Mouse (Mus musculus): ENCODE measurements at regions not wholly inside any gene's neighbourhood (a gene's known extent, or its start where the extent isn't known, plus 50 kb on each side); places are given as distances from the start of the nearest gene placed in this dataset.

DNA sequence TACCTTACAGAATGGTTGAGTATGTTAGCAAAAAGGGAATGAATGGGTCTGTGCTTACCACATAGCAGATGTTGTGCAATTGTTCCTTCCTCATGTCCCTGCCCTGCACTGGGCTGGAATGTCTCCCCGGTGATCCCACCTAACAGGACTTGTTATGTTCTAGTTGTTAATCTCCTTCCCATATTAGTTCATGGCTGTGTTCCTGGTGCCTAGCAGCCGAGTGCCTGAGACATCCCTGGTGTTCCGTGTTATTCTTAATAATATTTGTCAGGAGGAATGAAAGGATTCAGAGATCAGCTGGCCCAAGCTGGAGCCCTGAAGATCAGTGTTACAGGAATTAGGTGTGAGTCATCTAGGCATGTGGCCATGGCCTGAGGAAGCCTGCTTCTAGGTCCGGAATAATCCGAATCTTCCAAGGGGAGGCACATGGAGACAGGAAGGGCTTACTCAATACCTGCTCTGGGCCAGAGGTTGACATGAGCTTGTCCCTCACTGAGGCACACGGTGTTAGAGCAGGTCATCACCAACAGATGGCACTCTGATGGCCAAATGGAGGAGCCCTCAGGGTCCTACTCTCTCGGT lies 171.2 kb downstream of the 4933412E24Rik start:
- DNase-seq (ENCODE audit: extremely low spot score, low spot score), result no peak

DNA sequence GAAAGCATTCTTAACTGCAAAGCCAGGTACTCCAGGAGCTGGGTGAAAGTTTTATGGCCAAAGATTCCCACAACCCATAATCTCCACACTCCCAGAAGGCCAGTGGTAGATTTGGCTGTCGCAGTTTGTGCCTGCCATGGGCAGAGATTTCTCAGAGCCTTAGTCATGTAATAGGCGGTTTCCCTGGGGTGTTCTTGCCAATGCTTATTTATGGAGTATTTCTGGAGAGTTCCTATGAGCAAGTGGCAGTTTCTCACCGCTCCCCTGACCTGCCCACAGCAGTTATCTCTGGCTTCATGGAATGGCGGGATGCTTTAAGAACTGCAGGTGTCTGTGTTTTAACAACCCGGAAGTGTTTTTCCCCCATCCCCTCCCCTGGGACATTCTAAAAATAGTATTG lies 179.8 kb downstream of the 4933412E24Rik start:
- no peak for DNase-seq (ENCODE audit: extremely low spot score, low spot score)

DNA sequence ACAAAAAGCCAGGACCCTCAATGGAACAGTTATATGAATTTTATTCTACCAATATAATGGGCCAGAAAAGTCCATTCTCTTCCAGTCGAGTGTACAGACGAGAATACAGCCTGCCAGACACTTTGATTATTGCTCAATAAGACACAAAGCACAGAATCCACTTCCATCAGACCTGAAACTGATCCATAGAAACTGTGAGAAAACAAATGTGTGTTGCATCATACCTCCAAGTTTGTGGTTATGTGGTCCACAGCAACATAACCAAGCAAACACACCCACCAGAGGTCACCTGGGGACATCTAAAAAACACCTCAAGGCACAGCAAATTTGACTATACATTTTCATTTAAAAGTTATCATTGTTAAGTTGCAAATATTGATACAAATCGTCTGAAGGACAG lies 183.2 kb downstream of the 4933412E24Rik start:
- DNase-seq (ENCODE audit: extremely low spot score, low spot score), result no peak

DNA sequence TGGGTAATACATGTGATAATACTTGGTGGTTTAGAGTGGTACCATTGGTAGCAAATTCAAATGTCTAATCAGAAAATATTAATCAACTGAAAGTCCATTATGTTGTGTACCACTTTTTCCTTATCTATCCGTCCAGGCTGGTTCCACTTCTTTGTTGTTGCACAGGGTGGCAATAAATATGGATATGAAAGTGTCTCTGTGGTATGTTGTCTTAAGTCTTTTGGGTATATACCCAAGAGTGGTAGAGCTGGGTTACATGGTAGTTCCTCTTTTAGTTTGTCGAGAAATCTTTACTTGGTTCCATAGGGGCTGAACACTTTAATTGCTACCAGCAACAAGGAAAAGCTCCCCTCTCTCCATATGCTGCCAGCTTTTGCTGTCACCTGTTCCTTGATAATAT lies 184.9 kb downstream of the 4933412E24Rik start:
- DNase-seq (ENCODE audit: extremely low spot score, low spot score), result no peak

DNA sequence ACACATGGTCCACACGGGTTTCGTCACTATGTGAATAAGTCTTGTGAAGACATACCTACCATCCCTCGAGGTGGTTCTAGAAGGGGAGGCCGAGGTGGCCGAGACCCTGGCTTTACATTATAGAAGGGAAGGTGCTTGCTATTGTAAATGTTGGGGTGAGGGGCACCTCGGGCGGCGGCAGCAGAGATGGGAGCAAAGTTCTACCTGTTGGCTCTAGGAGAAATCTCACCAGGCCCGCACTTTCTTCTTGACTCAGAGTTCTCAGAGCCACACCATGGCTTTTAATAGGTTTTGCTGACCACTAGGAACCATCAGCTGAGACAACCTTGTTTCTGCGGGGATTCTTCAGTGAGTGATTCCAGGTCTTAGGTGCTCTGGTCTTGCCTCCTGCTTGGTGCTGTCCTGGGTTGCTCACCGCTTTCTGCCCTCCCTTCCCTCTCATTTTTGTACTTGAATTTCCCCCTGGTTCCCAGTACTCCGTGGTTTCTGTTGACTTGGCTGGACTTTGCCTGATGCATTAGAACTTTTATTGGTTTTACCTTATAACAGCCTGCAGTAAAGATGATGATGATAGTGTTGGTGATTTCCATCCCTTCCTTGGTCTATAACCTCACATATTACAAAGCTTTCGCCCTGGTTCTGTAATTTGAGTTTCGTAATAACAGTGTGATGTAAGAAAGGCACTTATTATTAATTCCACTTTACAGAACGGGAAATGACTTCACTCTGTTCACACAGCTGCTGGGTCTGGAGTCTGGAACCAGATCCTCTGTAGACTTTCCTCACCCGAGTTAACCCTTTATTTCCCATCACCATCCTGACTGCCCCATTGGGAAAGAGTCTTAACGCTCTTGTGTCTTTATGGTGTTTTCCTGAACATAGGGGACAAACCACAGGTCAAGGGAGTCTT lies 185.6 kb downstream of the 4933412E24Rik start:
- no peak for DNase-seq (ENCODE audit: extremely low spot score, low spot score)

DNA sequence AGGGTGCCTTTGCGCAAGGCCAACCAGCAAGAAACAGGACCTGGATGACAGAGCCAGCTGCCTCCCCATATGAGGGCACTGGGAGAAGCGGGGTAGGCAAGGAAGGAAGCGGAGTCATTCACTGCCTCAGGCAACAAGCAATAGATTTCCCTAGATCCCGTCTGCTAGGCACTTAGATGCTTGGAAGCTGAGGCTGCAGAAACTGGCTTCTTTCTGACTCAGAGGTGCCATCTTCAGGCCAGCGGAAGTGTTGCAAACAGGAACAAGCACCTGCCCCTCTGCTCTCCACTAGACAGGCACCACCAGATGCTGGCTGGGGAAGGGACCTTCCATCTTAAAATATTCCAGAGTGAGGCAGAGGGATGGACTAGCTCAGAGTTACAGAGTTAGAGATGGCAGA lies 188.0 kb downstream of the 4933412E24Rik start:
- DNase-seq (ENCODE audit: extremely low spot score, low spot score), result peak; percentile 73

DNA sequence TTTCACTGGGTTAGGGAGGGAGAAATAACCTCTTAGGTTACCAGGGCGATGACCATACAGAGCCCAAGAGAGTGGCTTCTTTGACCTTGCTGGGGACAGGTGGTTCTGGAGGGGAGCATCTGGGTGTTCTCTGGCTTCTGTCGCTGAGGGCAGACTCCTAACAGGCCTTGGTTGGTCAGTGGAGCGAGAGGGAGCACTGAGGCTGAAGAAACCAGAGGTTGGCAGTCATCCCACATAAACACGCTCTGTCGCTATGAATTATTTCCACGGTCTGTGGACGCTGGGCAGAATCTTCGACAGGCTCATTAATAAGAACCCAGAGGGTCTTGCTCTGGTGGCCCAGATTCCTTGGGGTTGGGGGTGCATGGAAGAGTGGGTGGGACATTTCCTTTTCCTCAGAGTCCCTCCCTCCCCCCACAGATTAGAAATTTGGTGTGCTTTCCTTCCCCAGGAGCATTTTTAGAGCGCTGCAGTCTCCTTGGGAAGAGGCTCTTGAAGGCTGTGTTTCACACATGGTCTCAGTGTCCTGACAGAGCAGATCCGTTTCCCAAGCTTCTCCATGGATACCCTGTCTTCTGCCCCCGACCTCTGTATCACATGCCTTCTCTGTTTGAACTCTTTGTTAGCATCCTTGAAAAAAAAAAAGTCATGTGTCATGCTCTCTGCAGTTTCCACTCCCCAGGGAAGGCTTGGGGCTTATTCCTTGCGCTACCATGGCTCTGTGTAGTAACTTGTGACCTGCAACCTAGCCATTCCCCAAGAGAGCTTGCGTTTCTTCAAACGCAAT lies 190.1 kb downstream of the 4933412E24Rik start:
- DNase-seq (ENCODE audit: extremely low spot score, low spot score), result no peak

DNA sequence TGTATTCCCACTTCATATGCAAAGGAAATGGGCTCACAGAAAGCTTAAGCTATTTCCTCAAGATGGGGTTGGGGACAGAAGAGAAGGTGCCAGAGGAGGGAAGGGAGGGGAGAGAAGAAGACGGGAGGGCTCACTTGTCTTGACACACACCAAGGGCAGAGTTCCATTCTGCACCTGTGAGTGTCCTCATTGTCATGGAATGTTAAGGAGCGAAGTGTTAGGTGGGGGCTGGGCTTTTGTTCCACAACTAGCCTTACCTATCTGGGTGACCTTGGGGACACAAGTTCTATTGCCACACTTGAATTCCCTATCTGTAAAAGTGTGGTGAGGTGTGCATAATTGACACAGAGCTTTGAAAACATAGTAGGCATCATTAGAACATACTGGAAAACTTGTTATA lies 192.5 kb downstream of the 4933412E24Rik start:
- DNase-seq (ENCODE audit: extremely low spot score, low spot score), result no peak

DNA sequence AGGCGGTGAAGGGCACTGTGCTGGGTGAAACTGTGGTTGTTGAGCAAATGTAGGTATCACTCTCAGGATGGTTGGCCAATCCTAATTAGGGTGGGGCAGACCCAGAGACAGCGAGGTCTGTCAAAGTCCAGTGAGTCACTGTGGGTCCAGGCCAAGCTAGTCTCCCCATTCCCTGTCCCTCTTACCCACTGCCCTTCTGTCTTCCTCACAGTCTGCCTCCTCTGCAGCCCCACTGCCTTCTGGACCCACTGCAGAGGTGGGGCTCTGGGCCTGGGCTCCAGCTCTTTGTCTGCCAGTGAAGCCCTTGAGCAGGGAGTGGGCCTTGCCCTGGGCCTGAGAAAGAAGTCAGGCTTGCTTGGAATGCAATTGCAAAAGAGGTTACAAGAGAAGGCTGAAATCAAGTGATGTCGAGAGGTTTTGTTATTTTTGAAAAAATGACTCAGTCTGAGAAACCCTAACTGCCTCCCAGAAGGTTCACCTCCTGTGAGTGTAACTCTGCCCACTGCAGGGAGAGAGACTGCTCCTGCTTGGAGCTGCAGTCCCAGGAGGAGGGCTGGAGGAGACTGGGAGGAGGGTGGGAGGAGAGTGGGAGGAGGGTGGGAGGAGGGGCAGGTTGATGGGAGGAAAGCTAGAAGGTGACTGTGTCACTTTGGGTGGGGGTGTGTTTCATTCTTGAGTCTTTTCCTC lies 193.3 kb downstream of the 4933412E24Rik start:
- DNase-seq (ENCODE audit: extremely low spot score, low spot score), result no peak

DNA sequence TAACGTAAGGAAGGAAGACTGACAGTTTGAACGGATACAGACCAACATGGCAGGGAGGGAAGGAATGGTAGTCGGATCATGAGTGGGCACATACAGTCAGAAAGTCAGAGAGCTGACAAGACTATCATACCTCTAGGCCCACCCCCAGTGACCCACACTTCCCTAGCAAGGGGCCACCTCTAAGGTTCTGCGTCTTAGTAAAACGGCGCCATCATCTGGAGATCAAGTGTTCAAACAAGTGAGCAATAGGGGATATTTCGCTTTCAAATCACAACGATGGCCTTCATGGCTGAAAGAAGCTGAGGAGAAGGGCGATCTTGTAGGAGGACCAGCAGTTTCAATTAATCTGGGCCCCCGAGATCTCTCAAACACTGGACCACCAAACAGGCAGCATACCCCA lies 196.1 kb downstream of the 4933412E24Rik start:
- DNase-seq (ENCODE audit: extremely low spot score, low spot score), result no peak

DNA sequence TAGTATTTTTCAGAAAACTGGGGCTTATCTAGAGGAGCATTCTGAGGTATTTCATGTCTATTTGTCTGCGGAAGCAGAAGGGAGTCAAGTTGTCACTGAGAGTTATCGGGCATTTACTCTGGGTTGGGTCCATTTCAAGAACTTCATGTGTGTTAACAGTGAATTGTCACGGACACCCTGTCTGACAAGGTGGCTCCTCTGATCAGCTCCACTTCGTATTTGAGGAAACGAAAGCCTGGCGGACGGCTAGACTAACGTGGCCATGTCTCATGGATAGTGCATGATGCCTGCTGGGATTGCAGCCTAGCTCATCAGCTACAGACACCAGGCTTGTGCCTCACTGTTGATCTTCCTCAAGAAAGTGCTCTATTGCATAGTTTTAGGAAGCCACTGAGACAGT lies 200.4 kb downstream of the 4933412E24Rik start:
- no peak for DNase-seq (ENCODE audit: extremely low spot score, low spot score)

DNA sequence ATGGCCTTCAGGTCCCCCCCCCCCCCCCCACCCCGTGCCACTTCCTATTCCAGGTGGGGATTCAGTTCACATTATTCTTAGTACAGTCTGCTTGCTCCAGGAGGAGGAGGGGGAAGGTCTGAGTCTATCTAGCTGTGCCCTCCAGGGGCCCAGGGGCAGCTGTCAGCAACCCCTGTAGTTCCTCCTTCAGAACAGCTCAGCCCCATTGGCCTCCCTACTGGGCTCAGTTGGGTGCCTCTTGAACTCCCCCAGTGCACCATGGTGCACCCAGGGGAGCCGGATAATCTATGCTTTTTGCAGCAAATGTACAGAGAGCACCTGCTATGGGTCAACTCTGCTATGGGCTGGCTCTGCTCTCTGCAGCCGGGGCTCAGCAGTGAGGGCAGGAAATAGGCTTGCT lies 204.8 kb downstream of the 4933412E24Rik start:
- no peak for DNase-seq (ENCODE audit: extremely low spot score, low spot score)

DNA sequence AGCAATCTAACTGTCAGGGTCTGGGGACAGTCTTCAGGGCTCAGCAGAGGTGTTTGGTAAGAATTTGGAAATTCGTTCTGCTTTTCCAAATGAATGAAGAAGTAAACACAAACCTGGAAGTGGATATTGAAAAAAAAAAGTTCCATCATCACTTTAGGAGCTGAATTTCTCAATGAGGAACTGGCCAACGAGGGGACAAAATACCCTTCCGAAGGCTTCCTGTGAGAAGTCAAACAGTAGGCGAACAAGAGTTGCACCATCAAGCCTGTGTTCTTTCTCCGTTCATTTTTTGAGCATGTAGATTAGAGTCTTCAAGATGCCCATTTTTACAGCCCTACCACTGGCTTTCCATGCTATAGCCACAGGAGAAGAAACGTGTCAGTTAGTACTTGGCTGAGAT lies 207.1 kb downstream of the 4933412E24Rik start:
- DNase-seq (ENCODE audit: extremely low spot score, low spot score), result no peak

DNA sequence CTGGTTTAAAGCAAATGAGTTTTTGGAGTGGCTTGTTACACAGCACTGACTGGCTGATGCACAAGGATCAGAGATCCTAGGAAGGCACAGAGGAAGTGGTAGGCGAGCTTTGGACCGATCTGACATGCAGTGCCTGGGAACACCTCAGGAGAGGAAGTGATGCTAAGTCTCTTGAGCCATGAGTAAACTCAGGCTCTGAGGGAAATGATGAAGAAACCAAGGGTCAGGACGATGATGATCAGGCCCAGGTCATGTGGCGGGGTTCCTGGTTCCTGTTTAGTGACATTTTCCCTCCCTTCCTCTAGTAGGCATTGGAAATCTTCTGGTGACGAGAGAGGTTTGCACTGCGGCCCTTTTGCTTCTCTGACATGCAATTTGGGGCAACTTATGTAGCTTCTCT lies 208.7 kb downstream of the 4933412E24Rik start:
- no peak for DNase-seq (ENCODE audit: extremely low spot score, low spot score)

DNA sequence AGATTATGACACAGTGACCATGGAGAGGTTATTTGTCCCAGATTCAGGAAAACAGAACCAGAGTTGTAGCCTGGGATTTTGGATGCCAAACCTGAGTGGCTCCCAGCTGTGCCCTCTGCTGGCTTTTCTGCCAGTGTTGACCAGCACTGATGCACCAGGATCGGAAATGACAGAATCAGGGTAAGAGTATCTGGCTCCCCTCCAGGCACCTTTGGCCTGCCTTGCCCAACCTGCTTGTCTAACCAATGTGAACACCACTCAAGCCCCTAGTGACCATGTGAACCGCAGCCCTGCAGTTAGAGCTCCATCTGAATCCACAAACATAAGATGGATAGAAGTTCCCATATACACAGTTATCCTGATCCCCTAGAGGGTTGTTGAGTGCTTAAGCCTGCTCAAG lies 210.6 kb downstream of the 4933412E24Rik start:
- no peak for DNase-seq (ENCODE audit: extremely low spot score, low spot score)

DNA sequence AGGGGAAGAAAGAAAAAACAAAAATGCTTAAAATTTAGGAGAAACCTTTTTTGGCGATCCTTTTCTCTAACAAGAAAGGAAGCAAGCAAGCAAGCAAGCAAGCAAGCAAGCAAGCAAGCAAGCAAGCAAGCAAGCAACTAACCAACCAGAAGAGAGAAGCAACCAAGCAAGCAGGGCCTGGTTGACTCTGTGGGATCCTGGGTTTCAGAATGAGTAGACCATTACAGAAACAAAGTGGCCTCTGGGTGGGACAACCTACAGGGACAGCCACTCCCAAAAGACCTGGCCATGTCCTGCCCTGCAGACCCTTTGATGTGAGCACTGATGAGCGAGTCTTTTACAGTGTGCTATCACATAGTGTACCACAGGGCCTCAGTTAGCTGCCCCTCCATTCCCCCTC lies 211.6 kb downstream of the 4933412E24Rik start:
- DNase-seq (ENCODE audit: extremely low spot score, low spot score), result no peak

DNA sequence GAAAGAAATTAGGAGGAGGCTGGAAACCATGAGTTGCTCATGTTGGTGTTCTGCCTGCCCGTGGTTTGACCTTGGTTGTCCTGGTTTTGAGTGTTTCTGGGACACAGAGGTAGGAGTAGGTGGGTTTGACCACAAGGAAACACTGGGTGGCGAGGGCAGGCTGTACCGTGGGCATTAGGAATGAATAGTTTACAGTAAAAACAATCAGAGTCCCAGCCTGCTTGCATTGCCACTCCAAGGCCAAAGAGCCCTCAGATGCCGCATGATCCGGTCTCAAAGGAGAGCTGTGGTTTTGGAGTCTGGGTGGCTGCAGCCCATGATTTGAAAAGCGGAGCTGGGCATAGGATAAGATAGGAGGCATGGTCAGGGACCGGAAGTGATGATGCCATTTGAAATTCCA lies 212.0 kb downstream of the 4933412E24Rik start:
- no peak for DNase-seq (ENCODE audit: extremely low spot score, low spot score)

DNA sequence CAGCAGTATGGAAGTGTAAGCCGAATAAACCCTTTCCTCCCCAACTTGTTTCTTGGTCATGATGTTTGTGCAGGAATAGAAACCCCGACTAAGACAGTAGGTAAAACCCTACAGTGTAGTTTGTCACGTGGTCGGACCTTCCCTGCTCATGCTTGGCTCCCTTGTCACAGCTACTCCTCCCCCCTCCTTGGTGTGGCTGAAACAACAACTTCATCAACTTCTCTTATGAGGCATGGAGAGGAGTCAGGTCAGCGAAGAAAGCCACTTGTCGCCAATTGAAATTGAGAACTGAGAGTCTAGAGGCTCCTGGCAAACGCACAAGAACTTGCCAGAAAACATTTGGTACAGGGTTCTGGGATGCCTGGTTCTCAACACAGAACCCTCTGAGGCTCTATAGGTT lies 214.1 kb downstream of the 4933412E24Rik start:
- no peak for DNase-seq (ENCODE audit: extremely low spot score, low spot score)

DNA sequence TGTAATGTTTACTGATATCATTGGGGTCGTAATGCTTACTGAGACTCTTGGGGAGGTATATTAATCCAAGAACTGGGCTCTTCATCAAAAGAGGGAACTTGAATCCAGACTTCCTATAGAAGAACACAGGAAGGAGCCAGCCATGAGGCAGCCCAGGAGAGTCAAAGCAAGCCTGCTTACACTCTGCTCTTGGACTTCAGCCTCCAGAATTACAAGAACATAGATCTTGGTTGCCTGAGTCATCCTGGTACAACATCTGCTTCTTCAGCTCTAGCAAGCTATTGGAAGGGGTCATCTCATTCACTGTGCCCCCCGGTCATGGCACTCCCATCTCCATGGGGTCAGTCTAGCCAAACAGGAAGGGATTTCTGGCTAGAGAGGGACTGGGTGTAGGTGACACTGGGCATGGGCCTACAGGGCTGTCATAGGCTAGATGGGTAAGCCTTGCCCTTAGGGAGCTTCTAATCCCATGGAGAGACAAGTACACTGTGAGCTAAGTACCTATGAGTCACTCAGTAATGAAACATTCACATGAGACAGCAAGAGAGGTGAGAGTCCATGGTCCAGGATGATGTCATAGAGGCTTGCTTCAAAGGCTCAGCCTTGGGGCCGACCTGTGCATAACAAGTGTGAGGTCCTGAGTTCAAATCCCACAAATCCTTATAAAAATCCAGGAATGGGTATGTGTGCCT lies 217.1 kb downstream of the 4933412E24Rik start:
- DNase-seq (ENCODE audit: extremely low spot score, low spot score), result no peak

DNA sequence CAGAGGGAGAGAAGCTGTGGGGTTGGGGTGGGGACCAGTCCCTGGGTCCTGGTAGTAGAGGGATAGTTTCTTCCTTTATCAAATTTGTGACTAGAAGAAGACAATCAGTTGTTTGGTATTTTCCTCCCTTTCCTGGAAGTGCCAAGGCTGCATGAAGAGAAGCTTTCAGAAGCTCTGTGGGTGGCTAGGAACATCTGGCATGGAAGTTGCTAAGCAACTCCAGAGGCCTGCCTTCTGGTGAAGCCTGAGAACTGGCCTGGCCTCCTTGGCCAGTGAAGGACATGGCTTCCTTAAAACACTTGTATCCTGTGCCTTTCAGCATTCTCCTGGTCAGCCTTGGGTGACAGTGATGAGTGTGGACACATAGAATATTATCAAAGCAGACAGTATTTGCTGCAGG lies 217.9 kb downstream of the 4933412E24Rik start:
- DNase-seq (ENCODE audit: extremely low spot score, low spot score), result no peak

DNA sequence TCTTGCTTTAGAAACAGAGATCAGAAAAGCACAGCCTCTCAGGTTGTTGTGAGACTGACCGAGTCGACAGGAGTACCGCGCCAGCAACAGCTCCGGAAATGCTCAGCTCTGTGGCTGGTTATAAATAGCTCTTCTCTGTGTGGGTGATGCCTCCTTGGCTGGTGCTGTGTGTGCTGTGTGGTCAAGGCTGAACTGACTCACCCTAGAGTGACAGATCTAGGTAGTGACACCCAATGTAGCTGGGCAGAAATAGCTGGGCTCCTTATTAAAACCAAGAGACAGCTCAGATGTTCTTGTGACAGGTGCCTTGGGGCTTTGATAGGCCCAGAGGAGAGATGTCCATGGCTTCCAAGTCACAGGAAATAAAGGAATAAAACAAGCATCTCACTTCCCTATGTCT lies 220.7 kb downstream of the 4933412E24Rik start:
- DNase-seq (ENCODE audit: extremely low spot score, low spot score), result no peak

Data from neural tube, embryonic 10.5 days (tissue).